Mouse (Mus musculus) MEL (cell line): Measurements from ENCODE around the gene Sema5a. TPM values are rescaled to one million over a fixed set of nuclear protein-coding genes. Genes with fewer than 3 reads are reported as not detected.

ENCODE experiments used
- DNase-seq: peaks from one replicate; pipeline ENCODE4 v3.0.0; 2011; ENCODE audit warnings: low read depth, low spot score
- H3K27ac ChIP-seq: 2 replicates; pipeline ENCODE4 v1.5.1; 2012; ENCODE audit warnings: low read depth, mild to moderate bottlenecking, control low read depth, low read length, moderate library complexity; ENCODE audit not compliant: control insufficient read depth
- H3K27me3 ChIP-seq, 2 experiments: fragments of 150-350 bp in 1 of 2; sonication (generic) in 1 of 2; 2 replicates each; pipeline ENCODE4 v1.6.1; 2012; ENCODE audit warnings: low read length in 2 of 2, mild to moderate bottlenecking in 2 of 2, improper control_type of control experiment in 1 of 2, moderate library complexity in 1 of 2; ENCODE audit not compliant: insufficient read depth in 2 of 2, control insufficient read depth in 1 of 2
- H3K36me3 ChIP-seq, 2 experiments: 2 replicates each; pipeline ENCODE4 v1.6.1; 2012 to 2014; ENCODE audit warnings: low read length in 2 of 2, improper control_type of control experiment in 1 of 2, inconsistent platforms in 1 of 2, mild to moderate bottlenecking in 1 of 2; ENCODE audit not compliant: insufficient read depth in 2 of 2, control insufficient read depth in 1 of 2
- H3K4me1 ChIP-seq, 2 experiments: fragments of 150-350 bp in 1 of 2; sonication (generic) in 1 of 2; 2 replicates each; pipeline ENCODE4 v1.6.1; 2012; ENCODE audit warnings: low read length in 2 of 2, improper control_type of control experiment in 1 of 2, mild to moderate bottlenecking in 1 of 2; ENCODE audit not compliant: insufficient read depth in 2 of 2, control insufficient read depth in 1 of 2
- H3K4me3 ChIP-seq, 2 experiments: fragments of 150-350 bp in 1 of 2; sonication (generic) in 1 of 2; 2 replicates each; pipeline ENCODE4 v1.5.1; 2012; ENCODE audit warnings: low read depth in 2 of 2, low read length in 2 of 2, mild to moderate bottlenecking in 2 of 2, moderate library complexity in 2 of 2, control low read depth in 1 of 2, improper control_type of control experiment in 1 of 2; ENCODE audit not compliant: control insufficient read depth in 1 of 2, insufficient read depth in 1 of 2
- H3K79me2 ChIP-seq: 2 replicates; pipeline ENCODE4 v1.6.1; 2012; ENCODE audit warnings: mild to moderate bottlenecking, low read length, moderate library complexity; ENCODE audit not compliant: control insufficient read depth, poor library complexity, insufficient read depth
- H3K9ac ChIP-seq: 2 replicates; pipeline ENCODE4 v1.6.1; 2012; ENCODE audit warnings: low read depth, mild to moderate bottlenecking, control low read depth, low read length, moderate library complexity; ENCODE audit not compliant: control insufficient read depth, poor library complexity, severe bottlenecking
- H3K9me3 ChIP-seq: fragments of 150-350 bp; sonication (generic); replicated peaks from 2 replicates; pipeline ENCODE4 v1.6.1; 2012; ENCODE audit warnings: mild to moderate bottlenecking, low read length, improper control_type of control experiment, moderate library complexity; ENCODE audit not compliant: insufficient read depth
- CHD1 ChIP-seq: IDR thresholded peaks from 2 replicates; pipeline ENCODE4 v1.6.1; 2012; ENCODE audit warnings: low read depth, mild to moderate bottlenecking, inconsistent platforms, low read length, improper control_type of control experiment
- CHD2 ChIP-seq: IDR thresholded peaks from 2 replicates; pipeline ENCODE4 v1.6.1; 2011; ENCODE audit warnings: low read length, improper control_type of control experiment
- CTCF ChIP-seq, 3 experiments: IDR thresholded peaks in 2 of 3; conservative IDR thresholded peaks in 1 of 3; 2 replicates each; pipeline ENCODE4 v1.5.1; 2011 to 2012; ENCODE audit warnings: low read length in 3 of 3, low read depth in 2 of 3, mild to moderate bottlenecking in 2 of 3, improper control_type of control experiment in 1 of 3, inconsistent platforms in 1 of 3, mixed read lengths in 1 of 3, moderate library complexity in 1 of 3; ENCODE audit not compliant: control insufficient read depth in 1 of 3, insufficient read depth in 1 of 3, poor library complexity in 1 of 3, severe bottlenecking in 1 of 3
- E2F4 ChIP-seq: IDR thresholded peaks from 2 replicates; pipeline ENCODE4 v1.6.1; 2011; ENCODE audit warnings: low read depth, low read length, improper control_type of control experiment, borderline replicate concordance
- ELF1 ChIP-seq: IDR thresholded peaks from 2 replicates; pipeline ENCODE4 v1.6.1; 2014; ENCODE audit warnings: low read depth, mild to moderate bottlenecking, inconsistent platforms, low read length, improper control_type of control experiment, moderate library complexity
- ETS1 ChIP-seq: IDR thresholded peaks from 2 replicates; pipeline ENCODE4 v1.6.1; 2012; ENCODE audit warnings: low read depth, mild to moderate bottlenecking, inconsistent platforms, low read length, improper control_type of control experiment, moderate library complexity
- GABPA ChIP-seq: IDR thresholded peaks from 2 replicates; pipeline ENCODE4 v1.6.1; 2012; ENCODE audit warnings: low read depth, mild to moderate bottlenecking, inconsistent platforms, low read length, improper control_type of control experiment, moderate library complexity
- GATA1 ChIP-seq: IDR thresholded peaks from 2 replicates; pipeline ENCODE4 v1.6.1; 2011; ENCODE audit warnings: low read depth, low read length, improper control_type of control experiment
- HCFC1 ChIP-seq: IDR thresholded peaks from 2 replicates; pipeline ENCODE4 v1.6.1; 2012; ENCODE audit warnings: low read depth, mild to moderate bottlenecking, inconsistent platforms, low read length, improper control_type of control experiment, moderate library complexity
- JUND ChIP-seq: IDR thresholded peaks from 2 replicates; pipeline ENCODE4 v1.6.1; 2011; ENCODE audit warnings: low read depth, mild to moderate bottlenecking, improper control_type of control experiment, low read length
- KAT2A ChIP-seq: conservative IDR thresholded peaks from 2 replicates; pipeline ENCODE4 v1.6.1; 2012; ENCODE audit warnings: low read depth, low read length, improper control_type of control experiment, inconsistent platforms
- MAZ ChIP-seq: IDR thresholded peaks from 2 replicates; pipeline ENCODE4 v1.6.1; 2012; ENCODE audit warnings: low read depth, mild to moderate bottlenecking, inconsistent platforms, low read length, improper control_type of control experiment
- MXI1 ChIP-seq: IDR thresholded peaks from 2 replicates; pipeline ENCODE4 v1.6.1; 2011; ENCODE audit warnings: mild to moderate bottlenecking, low read depth, low read length, improper control_type of control experiment
- MYC ChIP-seq: IDR thresholded peaks from 2 replicates; pipeline ENCODE4 v1.6.1; 2011; ENCODE audit warnings: low read depth, mild to moderate bottlenecking, low read length, improper control_type of control experiment, moderate library complexity
- NELFE ChIP-seq: IDR thresholded peaks from 2 replicates; pipeline ENCODE4 v1.6.1; 2011; ENCODE audit warnings: low read depth, low read length, improper control_type of control experiment
- POLR2AphosphoS2 ChIP-seq: IDR thresholded peaks from 2 replicates; pipeline ENCODE4 v1.6.1; 2011; ENCODE audit warnings: low read length, improper control_type of control experiment
- RAD21 ChIP-seq: IDR thresholded peaks from 2 replicates; pipeline ENCODE4 v1.6.1; 2011; ENCODE audit warnings: mild to moderate bottlenecking, low read depth, low read length, improper control_type of control experiment
- RCOR1 ChIP-seq: IDR thresholded peaks from 2 replicates; pipeline ENCODE4 v1.6.1; 2012; ENCODE audit warnings: low read depth, mild to moderate bottlenecking, inconsistent platforms, low read length, improper control_type of control experiment
- SIN3A ChIP-seq: IDR thresholded peaks from 2 replicates; pipeline ENCODE4 v1.6.1; 2012; ENCODE audit warnings: low read length, improper control_type of control experiment, inconsistent platforms
- TAL1 ChIP-seq: IDR thresholded peaks from 2 replicates; pipeline ENCODE4 v1.6.1; 2012; ENCODE audit warnings: mild to moderate bottlenecking, inconsistent platforms, low read length, moderate library complexity, mixed read lengths
- TBP ChIP-seq: IDR thresholded peaks from 2 replicates; pipeline ENCODE4 v1.8.0; 2011; ENCODE audit warnings: low read depth, low read length, improper control_type of control experiment
- TCF12 ChIP-seq: IDR thresholded peaks from 2 replicates; pipeline ENCODE4 v1.6.1; 2014; ENCODE audit warnings: low read depth, mild to moderate bottlenecking, inconsistent platforms, low read length, improper control_type of control experiment, moderate library complexity
- USF2 ChIP-seq, 2 experiments: IDR thresholded peaks; 2 replicates each; pipeline ENCODE4 v1.6.1; 2011 to 2012; ENCODE audit warnings: improper control_type of control experiment in 2 of 2, low read length in 2 of 2, borderline replicate concordance in 1 of 2, inconsistent platforms in 1 of 2, low read depth in 1 of 2, mild to moderate bottlenecking in 1 of 2; ENCODE audit not compliant: insufficient read depth in 1 of 2
- ZMIZ1 ChIP-seq: IDR thresholded peaks from 2 replicates; pipeline ENCODE4 v1.6.1; 2012; ENCODE audit warnings: low read depth, mild to moderate bottlenecking, inconsistent platforms, low read length, improper control_type of control experiment, moderate library complexity
- ZNF384 ChIP-seq: IDR thresholded peaks from 2 replicates; pipeline ENCODE4 v1.6.1; 2012; ENCODE audit warnings: low read depth, mild to moderate bottlenecking, inconsistent platforms, low read length, improper control_type of control experiment
- polyA plus RNA-seq, 2 experiments: library from polyadenylated mRNA; stranded (reverse) in 1 of 2; unstranded in 1 of 2; fragments of >175 nt in 1 of 2; fragments of >200 nt in 1 of 2; gene quantifications; 2 replicates each; pipeline versions ENCODE4 v1.2.1 to v1.2.4; 2012; ENCODE audit warnings: low replicate concordance in 2 of 2, low read depth in 1 of 2; ENCODE audit not compliant: insufficient read length in 2 of 2, insufficient read depth in 1 of 2, missing spikeins in 1 of 2
- total RNA-seq: library from RNA; depleted of rRNA; stranded (reverse); fragments of 300-350 nt; gene quantifications from 2 replicates; pipeline ENCODE4 v1.2.3, GENCODE M21; 2012

Gene Sema5a
- total and polyA plus RNA-seq, 3 experiments = not detected

DNA sequence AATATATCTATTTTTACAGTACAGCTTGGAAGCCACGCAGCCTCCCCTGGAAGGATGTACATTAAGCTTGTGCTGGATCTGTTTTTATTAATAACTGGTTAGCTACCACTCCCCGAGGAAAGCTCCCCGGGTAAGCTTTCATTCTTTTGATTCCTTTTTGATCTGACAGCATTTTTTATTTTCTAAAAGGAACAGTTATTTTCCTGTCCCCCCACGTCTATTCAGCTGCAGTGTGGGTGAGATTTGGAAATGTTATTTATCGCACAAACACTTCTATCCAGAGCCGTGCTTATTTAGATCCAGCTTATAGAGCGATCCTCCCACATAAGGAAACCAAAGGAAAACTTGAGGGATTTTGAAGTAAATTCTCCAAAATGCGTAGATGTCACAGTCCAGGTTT, 158.7 kb downstream of the Sema5a start:
- Histone ChIP-seq H3K36me3 (no peaks in the 10 kb centered on the region), H3K79me2 (no peaks in the 10 kb centered on the region), H3K9me3 (no peaks in the 10 kb centered on the region), H3K4me1 (no peaks in the 10 kb centered on the region), H3K9ac (no peak overlapping the region), H3K4me3 (no peak overlapping the region), H3K27ac (no peak overlapping the region), H3K27me3 (no peaks in the 10 kb centered on the region)
- no peak for TF ChIP-seq E2F4
- TF ChIP-seq CHD2 = no peak
- TF ChIP-seq GABPA = no peak
- no peak for TF ChIP-seq TCF12
- no peak for TF ChIP-seq TBP
- no peak for TF ChIP-seq MAZ
- no peak for TF ChIP-seq TAL1
- TF ChIP-seq ETS1 = no peak
- TF ChIP-seq USF2 (IDR thresholded peaks at IDR 0.05; ENCODE audit: borderline replicate concordance in 1 of 2, insufficient read depth in 1 of 2, low read depth in 1 of 2, low read length in 2 of 2) = no peak
- no peak for TF ChIP-seq MYC
- TF ChIP-seq SIN3A = no peak
- TF ChIP-seq GATA1 = no peak
- TF ChIP-seq ELF1 = no peak
- TF ChIP-seq NELFE = no peak
- TF ChIP-seq CTCF (IDR thresholded peaks at IDR 0.05 in 2 of 3, conservative IDR thresholded peaks at IDR 0.05 in 1 of 3; ENCODE audit: control insufficient read depth in 1 of 3, insufficient read depth in 1 of 3, low read depth in 2 of 3, low read length in 3 of 3, poor library complexity in 1 of 3, severe bottlenecking in 1 of 3) = no peak
- TF ChIP-seq CHD1 = no peak
- no peak for TF ChIP-seq RAD21
- no peak for DNase-seq

DNA sequence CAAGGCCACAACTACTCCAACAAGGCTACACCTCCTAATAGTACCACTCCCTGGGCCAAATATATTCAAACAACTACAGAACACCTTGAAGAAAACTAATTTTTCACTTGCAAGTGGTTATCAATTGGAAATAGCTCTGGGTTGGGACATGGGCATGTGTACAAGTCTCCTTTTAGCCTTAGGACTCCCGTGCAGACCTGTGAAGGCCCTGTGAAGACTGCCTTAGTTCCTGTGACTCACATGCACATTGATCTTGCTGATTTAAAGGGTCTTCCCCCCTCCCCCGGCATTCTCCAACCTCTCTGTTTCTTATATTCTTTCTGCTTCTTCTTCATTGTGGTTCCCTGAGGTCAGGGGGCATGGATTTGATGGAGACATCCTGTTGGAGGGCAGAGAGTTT, 161.8 kb downstream of the Sema5a start:
- TF ChIP-seq KAT2A (no peak), E2F4 (no peak), CHD1 (no peak), POLR2AphosphoS2 (no peak), MXI1 (no peak), JUND (no peak), GABPA (no peak), TCF12 (no peak), ELF1 (no peak), ZMIZ1 (no peak), RAD21 (no peak), ETS1 (no peak), CHD2 (no peak), RCOR1 (no peak), HCFC1 (no peak), ZNF384 (no peak)
- Histone ChIP-seq H3K79me2 (no peaks in the 10 kb centered on the region), H3K4me3 (no peak overlapping the region), H3K9ac (no peak overlapping the region), H3K27me3 (no peaks in the 10 kb centered on the region), H3K27ac (no peak overlapping the region), H3K4me1 (no peaks in the 10 kb centered on the region), H3K36me3 (no peaks in the 10 kb centered on the region), H3K9me3 (no peaks in the 10 kb centered on the region)
- DNase-seq = no peak
